Mouse (Mus musculus) forebrain, postnatal 0 days (tissue): ENCODE data around the gene March4. TPM values are rescaled to one million over a fixed set of nuclear protein-coding genes. Genes with fewer than 3 reads are reported as not detected.

ENCODE experiments used
- ATAC-seq: fragments of 200-750 bp; cut with Nextera tagmentation; 2 replicates; pipeline ENCODE4 v1.8.0; 2017; ENCODE audit warnings: mild to moderate bottlenecking, moderate library complexity
- DNase-seq: peaks from one replicate; pipeline ENCODE4 v3.0.0-alpha.2; 2015
- H3K27ac ChIP-seq: fragments of 300-500 bp; sonication (generic); 2 replicates; pipeline ENCODE4 v1.5.1; 2014; ENCODE audit warnings: low read depth, mild to moderate bottlenecking, antibody characterized with exemption, low read length, moderate library complexity, mixed read lengths
- H3K27me3 ChIP-seq: fragments of 300-500 bp; sonication (generic); 2 replicates; pipeline ENCODE4 v1.6.1; 2014; ENCODE audit warnings: mild to moderate bottlenecking, low read length, mixed read lengths; ENCODE audit not compliant: insufficient read depth
- H3K36me3 ChIP-seq: fragments of 300-500 bp; sonication (generic); 2 replicates; pipeline ENCODE4 v1.6.1; 2014; ENCODE audit warnings: mild to moderate bottlenecking, moderate library complexity; ENCODE audit not compliant: insufficient read depth
- H3K4me1 ChIP-seq: fragments of 300-500 bp; sonication (generic); 2 replicates; pipeline ENCODE4 v1.6.1; 2014; ENCODE audit warnings: antibody characterized with exemption; ENCODE audit not compliant: insufficient read depth
- H3K4me2 ChIP-seq: fragments of 300-500 bp; sonication (generic); 2 replicates; pipeline ENCODE4 v1.6.1; 2014; ENCODE audit warnings: low read depth, mild to moderate bottlenecking, moderate library complexity
- H3K4me3 ChIP-seq: fragments of 300-500 bp; sonication (generic); 2 replicates; pipeline ENCODE4 v1.5.1; 2014; ENCODE audit warnings: low read depth, low read length, mixed read lengths
- H3K9ac ChIP-seq: fragments of 300-500 bp; sonication (generic); 2 replicates; pipeline ENCODE4 v1.6.1; 2014; ENCODE audit warnings: mild to moderate bottlenecking
- H3K9me3 ChIP-seq: fragments of 300-500 bp; sonication (generic); 2 replicates; pipeline ENCODE4 v1.6.1; 2016; ENCODE audit warnings: low read length
- CTCF ChIP-seq: sonication (generic); IDR thresholded peaks from 2 replicates; pipeline ENCODE4 v1.5.1; 2016; ENCODE audit warnings: antibody characterized with exemption, control low read depth, low read depth
- WGBS: fragments of 180-500 bp; shearing (Covaris S2); extraction: QIAGEN DNeasy Blood & Tissue Kit; methylation state at CpG from one replicate; pipeline ENCODE4 v1.1.7; 2014; 5-methylcytosine and 5-hydroxymethylcytosine counted together
- polyA plus RNA-seq: library from polyadenylated mRNA; unstranded; fragments of >200 nt; fragmentation: Nextera tagmentation; extraction: Ambion mirVana; gene quantifications from 2 replicates; pipeline ENCODE4 v1.2.1, GENCODE M21; 2015
- total RNA-seq: library from RNA; depleted of rRNA; stranded (reverse); fragments of >200 nt; gene quantifications from 2 replicates; pipeline ENCODE4 v1.2.3, GENCODE M21; 2014

The March4 gene
- total and polyA plus RNA-seq, 2 experiments from 2014 or later: 9.4 to 31.2 TPM

GRCm38 (mm10) chr1:72468466-72469003, 68.2 kb downstream of the March4 start:
- no peak for TF ChIP-seq CTCF
- 36% methylated on average over 5 of the region's 5 CpGs for WGBS

GRCm38 (mm10) chr1:72464926-72465583, 71.7 kb downstream of the March4 start:
- DNase-seq (peak; percentile 85), ATAC-seq (peak; percentile 85)
- H3K9ac ChIP-seq: no peak overlapping the region
- WGBS: 17% methylated on average over 12 of the region's 12 CpGs
- H3K36me3 ChIP-seq: no peaks in the 10 kb centered on the region
- H3K9me3 ChIP-seq: no peaks in the 10 kb centered on the region
- no peak overlapping the region; the same call in 1 of the 2 replicates for H3K4me2 ChIP-seq
- H3K27me3 ChIP-seq: no peaks in the 10 kb centered on the region
- no peak overlapping the region for H3K4me3 ChIP-seq
- peaks cover 4% of the 10 kb centered on the region for H3K4me1 ChIP-seq
- H3K27ac ChIP-seq: peak overlapping the region; percentile 31; the same call in 1 of the 2 replicates
- no peak for TF ChIP-seq CTCF

More at GRCm38 (mm10) chr1:72468466-72469003, 68.2 kb downstream of the March4 start:
- Histone ChIP-seq H3K9ac (no peak overlapping the region), H3K4me3 (no peak overlapping the region), H3K9me3 (no peaks in the 10 kb centered on the region), H3K27ac (no peak overlapping the region), H3K27me3 (no peaks in the 10 kb centered on the region), H3K36me3 (no peaks in the 10 kb centered on the region), H3K4me2 (no peak overlapping the region), H3K4me1 (peaks cover 4% of the 10 kb centered on the region; the same call in 1 of the 2 replicates)
- DNase-seq (no peak), ATAC-seq (no peak)

- DNase-seq (no peak), ATAC-seq (no peak)
- H3K27ac ChIP-seq: no peak overlapping the region
- no peaks in the 10 kb centered on the region for H3K9me3 ChIP-seq
- H3K27me3 ChIP-seq: no peaks in the 10 kb centered on the region
- H3K36me3 ChIP-seq: no peaks in the 10 kb centered on the region
- no peak overlapping the region for H3K4me2 ChIP-seq
- WGBS: 50% methylated on average over 6 of the region's 6 CpGs
- H3K4me1 ChIP-seq: peaks cover 4% of the 10 kb centered on the region
- no peak for TF ChIP-seq CTCF
- no peak overlapping the region for H3K9ac ChIP-seq
- H3K4me3 ChIP-seq: no peak overlapping the region
Observed at GRCm38 (mm10) chr1:72462516-72462915, 74.2 kb downstream of the March4 start.

- H3K36me3 ChIP-seq: no peaks in the 10 kb centered on the region
- TF ChIP-seq CTCF: peak; percentile 26; the same call in 1 of the 2 replicates
- H3K4me2 ChIP-seq: no peak overlapping the region
- H3K9me3 ChIP-seq: no peaks in the 10 kb centered on the region
- 79% methylated on average over 4 of the region's 4 CpGs for WGBS
- no peak overlapping the region for H3K27ac ChIP-seq
- H3K27me3 ChIP-seq: no peaks in the 10 kb centered on the region
- peaks cover 10% of the 10 kb centered on the region for H3K4me1 ChIP-seq
- DNase-seq (no peak), ATAC-seq (no peak)
- H3K9ac ChIP-seq: no peak overlapping the region
- no peak overlapping the region for H3K4me3 ChIP-seq
Observed at GRCm38 (mm10) chr1:72457652-72458051, 79.1 kb downstream of the March4 start.

- no peak overlapping the region for H3K9ac ChIP-seq
- peaks cover 10% of the 10 kb centered on the region for H3K4me1 ChIP-seq
- peak overlapping the region; percentile 73 for H3K27ac ChIP-seq
- no peaks in the 10 kb centered on the region for H3K36me3 ChIP-seq
- DNase-seq (peak; percentile 50), ATAC-seq (peak; percentile 76)
- H3K4me2 ChIP-seq: no peak overlapping the region
- no peaks in the 10 kb centered on the region for H3K27me3 ChIP-seq
- H3K9me3 ChIP-seq: no peaks in the 10 kb centered on the region
- TF ChIP-seq CTCF: no peak
- H3K4me3 ChIP-seq: no peak overlapping the region
- WGBS: 53% methylated on average over 4 of the region's 4 CpGs
Observed at GRCm38 (mm10) chr1:72455923-72456322, 80.8 kb downstream of the March4 start.

- TF ChIP-seq CTCF: no peak
- peak; percentile 26 for DNase-seq
- Histone ChIP-seq H3K27ac (peak overlapping the region; percentile 64), H3K4me3 (no peak overlapping the region), H3K27me3 (no peaks in the 10 kb centered on the region), H3K9ac (no peak overlapping the region), H3K4me2 (no peak overlapping the region), H3K36me3 (no peaks in the 10 kb centered on the region), H3K4me1 (peaks cover 10% of the 10 kb centered on the region), H3K9me3 (no peaks in the 10 kb centered on the region)
- 0 out of 2 replicates have a peak, but pooled peaks have one; percentile 13 for ATAC-seq
- 22% methylated on average over 6 of the region's 6 CpGs for WGBS
Observed at GRCm38 (mm10) chr1:72454733-72455201, 82.0 kb downstream of the March4 start.

- H3K36me3 ChIP-seq: no peaks in the 10 kb centered on the region
- no peak overlapping the region for H3K4me3 ChIP-seq
- H3K4me2 ChIP-seq: no peak overlapping the region
- no peaks in the 10 kb centered on the region for H3K9me3 ChIP-seq
- ATAC-seq: no peak
- H3K4me1 ChIP-seq: peaks cover 10% of the 10 kb centered on the region
- H3K27ac ChIP-seq: no peak overlapping the region
- no peak for DNase-seq
- no peaks in the 10 kb centered on the region for H3K27me3 ChIP-seq
- no peak overlapping the region for H3K9ac ChIP-seq
- WGBS: 60% methylated on average over 2 of the region's 2 CpGs
- no peak for TF ChIP-seq CTCF
Observed at GRCm38 (mm10) chr1:72452839-72453238, 83.9 kb downstream of the March4 start.
